Mouse (Mus musculus) bone marrow macrophage, adult 2 months (primary cell): ENCODE data around the gene Alpl.

Source experiments
- CTCF ChIP-seq: IDR thresholded peaks from 2 replicates; pipeline ENCODE4 v1.5.1; 2012; ENCODE audit warnings: low read depth, mild to moderate bottlenecking, low read length, moderate library complexity
- POLR2A ChIP-seq: IDR thresholded peaks from 2 replicates; pipeline ENCODE4 v1.6.1; 2012; ENCODE audit warnings: mild to moderate bottlenecking, low read depth, low read length, borderline replicate concordance

DNA sequence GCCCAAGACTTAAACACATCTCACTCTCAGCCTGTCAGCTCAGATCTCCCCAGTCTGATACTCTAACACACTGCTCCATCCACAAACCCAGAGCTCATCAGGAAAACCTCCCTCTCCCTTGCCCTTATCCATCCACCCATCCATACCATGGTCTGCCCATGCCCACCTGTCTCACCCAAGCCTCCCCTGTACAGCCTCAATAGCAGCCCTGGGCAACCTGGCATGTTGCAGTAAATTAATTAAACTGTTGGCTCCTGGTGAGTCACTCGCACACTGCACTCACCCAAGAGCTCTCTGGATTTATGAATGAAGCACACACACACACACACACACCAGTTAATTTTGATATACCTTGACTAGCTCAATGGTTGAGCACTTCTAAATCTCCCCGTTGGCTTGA, 42.6 kb upstream of the Alpl start:
- TF ChIP-seq POLR2A (no peak), CTCF (no peak)
